Mouse (Mus musculus) stomach, embryonic 15.5 days (tissue): ENCODE measurements around the gene Pcgf2. TPM values are rescaled to one million over a fixed set of nuclear protein-coding genes. Genes with fewer than 3 reads are reported as not detected.

ENCODE experiments used
- ATAC-seq: fragments of 200-750 bp; cut with Nextera tagmentation; 2 replicates; pipeline ENCODE4 v1.8.0; 2017; ENCODE audit warnings: low read depth, moderate number of reproducible peaks, moderate TSS enrichment; ENCODE audit not compliant: insufficient read depth, low FRiP score
- H3K27ac ChIP-seq: fragments of 300-500 bp; sonication (generic); 2 replicates; pipeline ENCODE4 v1.5.1; 2015; ENCODE audit warnings: mild to moderate bottlenecking, inconsistent platforms
- H3K27me3 ChIP-seq: fragments of 300-500 bp; sonication (generic); replicated peaks from 2 replicates; pipeline ENCODE4 v1.6.1; 2015; ENCODE audit warnings: inconsistent platforms
- H3K36me3 ChIP-seq: fragments of 300-500 bp; sonication (generic); 2 replicates; pipeline ENCODE4 v1.6.1; 2015; ENCODE audit warnings: inconsistent platforms
- H3K4me1 ChIP-seq: fragments of 300-500 bp; sonication (generic); 2 replicates; pipeline ENCODE4 v1.6.1; 2015; ENCODE audit warnings: inconsistent platforms
- H3K4me2 ChIP-seq: fragments of 300-500 bp; sonication (generic); 2 replicates; pipeline ENCODE4 v1.6.1; 2015; ENCODE audit warnings: mild to moderate bottlenecking, inconsistent platforms
- H3K4me3 ChIP-seq: fragments of 300-500 bp; sonication (generic); replicated peaks from 2 replicates; pipeline ENCODE4 v1.5.1; 2015; ENCODE audit warnings: inconsistent platforms
- H3K9ac ChIP-seq: fragments of 300-500 bp; sonication (generic); 2 replicates; pipeline ENCODE4 v1.6.1; 2015; ENCODE audit warnings: inconsistent platforms
- H3K9me3 ChIP-seq: fragments of 300-500 bp; sonication (generic); 2 replicates; pipeline ENCODE4 v1.6.1; 2016; ENCODE audit warnings: inconsistent platforms
- WGBS: fragments of 180-500 bp; shearing (Covaris S2); methylation state at CpG from one replicate; pipeline ENCODE4 v1.1.7; 2015; 5-methylcytosine and 5-hydroxymethylcytosine counted together
- polyA plus RNA-seq: library from polyadenylated mRNA; unstranded; fragments of >200 nt; fragmentation: Nextera tagmentation; extraction: Ambion mirVana; gene quantifications from 2 replicates; pipeline ENCODE4 v1.2.1, GENCODE M21; 2015

The Pcgf2 gene
- polyA plus RNA-seq, 1 experiment from 2014 or later = 12.1 TPM

GRCm38 (mm10) chr11:97687061-97687460 is 13.2 kb downstream of the Pcgf2 start:
- no peaks in the 10 kb centered on the region for H3K9me3 ChIP-seq
- no peak overlapping the region for H3K4me2 ChIP-seq
- H3K4me1 ChIP-seq = peaks cover 23% of the 10 kb centered on the region; the same call in 1 of the 2 replicates
- no peak overlapping the region for H3K9ac ChIP-seq
- peaks cover 27% of the 10 kb centered on the region for H3K36me3 ChIP-seq
- whole genome bisulfite sequencing = 89% methylated on average over 3 of the region's 3 CpGs
- H3K4me3 ChIP-seq = no peak overlapping the region
- no peaks in the 10 kb centered on the region for H3K27me3 ChIP-seq
- ATAC-seq = no peak
- H3K27ac ChIP-seq = no peak overlapping the region

GRCm38 (mm10) chr11:97686322-97686908 is 13.9 kb downstream of the Pcgf2 start:
- 60% methylated on average over 11 of the region's 11 CpGs for WGBS
- Histone ChIP-seq H3K4me2 (peak overlapping the region; percentile 62), H3K27ac (no peak overlapping the region), H3K4me3 (peak overlapping the region; percentile 40), H3K27me3 (no peaks in the 10 kb centered on the region), H3K36me3 (peaks cover 23% of the 10 kb centered on the region), H3K9ac (0 out of 2 replicates have a peak overlapping the region, but pooled peaks have one; percentile 25), H3K9me3 (no peaks in the 10 kb centered on the region), H3K4me1 (peaks cover 23% of the 10 kb centered on the region; the same call in 1 of the 2 replicates)
- no peak for ATAC-seq

DNA sequence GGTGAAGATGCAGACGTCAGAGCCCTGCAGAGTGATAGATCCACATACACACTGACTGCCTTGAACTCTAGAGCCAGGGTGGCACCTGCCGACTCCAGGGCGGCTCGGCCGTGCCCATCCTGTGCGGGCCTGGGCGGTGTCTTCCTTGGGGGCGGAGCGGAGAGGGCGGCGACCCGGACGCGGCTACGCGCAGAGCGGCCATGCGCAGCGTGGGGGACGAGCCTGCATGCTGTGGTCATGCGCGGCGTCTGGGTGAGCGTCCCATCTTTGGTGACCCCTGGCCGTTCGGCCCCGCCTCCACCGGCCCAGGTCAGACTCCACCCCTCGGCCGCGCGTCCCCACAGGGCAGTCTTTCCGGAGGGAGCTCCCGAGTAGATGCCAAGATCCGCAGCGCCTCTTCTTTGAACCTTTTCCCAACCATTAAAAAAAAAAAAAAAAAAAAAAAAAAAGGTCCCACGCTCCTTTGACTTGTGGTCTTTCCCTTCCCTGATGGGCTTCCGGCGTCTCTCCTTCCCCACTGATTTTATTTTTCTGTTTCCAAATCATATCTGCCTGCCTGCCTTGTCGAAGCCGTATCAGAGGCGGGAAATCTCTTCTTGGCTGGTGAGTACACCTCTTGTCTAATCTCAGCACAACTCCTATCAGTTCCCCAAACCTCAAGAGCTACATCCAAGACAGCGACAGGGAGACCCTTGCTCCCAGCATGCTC is 14.5 kb downstream of the Pcgf2 start, which contains the start of gene Cisd3:
TSS of gene Cisd3 (plus strand) at position 214 of the 709 bp plus-strand sequence.
- Histone ChIP-seq H3K27ac (peak within 1 kb of the TSS; percentile 18; the same call in 1 of the 2 replicates), H3K4me1 (peaks cover 23% of the 10 kb centered on the region; the same call in 1 of the 2 replicates), H3K9ac (0 out of 2 replicates have a peak within 1 kb of the TSS, but pooled peaks have one; percentile 25), H3K4me3 (peak within 1 kb of the TSS; percentile 40), H3K36me3 (peaks cover 20% of the 10 kb centered on the region), H3K4me2 (peak within 1 kb of the TSS; percentile 62), H3K27me3 (no peaks in the 10 kb centered on the region), H3K9me3 (no peaks in the 10 kb centered on the region)
- peak; percentile 86 for ATAC-seq
- WGBS = under 1% methylated on average over 42 of the region's 43 CpGs

DNA sequence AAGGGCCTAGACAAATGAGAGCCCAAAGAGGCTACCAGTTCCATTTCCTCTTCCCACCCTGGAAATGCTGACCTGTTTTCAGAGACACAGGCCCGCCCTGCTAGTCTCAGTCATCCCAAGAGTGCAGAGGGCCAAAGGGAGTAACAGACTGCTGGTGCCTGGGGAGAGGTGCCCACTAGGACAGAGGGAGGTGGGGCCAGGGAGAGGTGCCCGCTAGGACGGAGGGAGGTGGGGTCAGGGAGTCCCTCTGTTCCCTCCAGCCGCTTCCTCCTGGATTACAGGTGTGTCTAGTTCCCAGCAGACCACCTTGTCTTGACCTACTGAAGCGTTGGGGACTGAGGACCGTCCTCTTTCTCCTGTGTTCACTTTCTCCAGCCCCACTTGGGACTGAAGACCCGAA is 15.5 kb downstream of the Pcgf2 start:
- Histone ChIP-seq H3K4me2 (no peak overlapping the region), H3K9ac (no peak overlapping the region), H3K4me3 (no peak overlapping the region), H3K27me3 (no peaks in the 10 kb centered on the region), H3K4me1 (peaks cover 23% of the 10 kb centered on the region; the same call in 1 of the 2 replicates), H3K36me3 (peaks cover 20% of the 10 kb centered on the region; the same call in 1 of the 2 replicates), H3K9me3 (no peaks in the 10 kb centered on the region), H3K27ac (0 out of 2 replicates have a peak overlapping the region, but pooled peaks have one; percentile 18)
- no peak for ATAC-seq
- 31% methylated on average over 7 of the region's 7 CpGs for WGBS

DNA sequence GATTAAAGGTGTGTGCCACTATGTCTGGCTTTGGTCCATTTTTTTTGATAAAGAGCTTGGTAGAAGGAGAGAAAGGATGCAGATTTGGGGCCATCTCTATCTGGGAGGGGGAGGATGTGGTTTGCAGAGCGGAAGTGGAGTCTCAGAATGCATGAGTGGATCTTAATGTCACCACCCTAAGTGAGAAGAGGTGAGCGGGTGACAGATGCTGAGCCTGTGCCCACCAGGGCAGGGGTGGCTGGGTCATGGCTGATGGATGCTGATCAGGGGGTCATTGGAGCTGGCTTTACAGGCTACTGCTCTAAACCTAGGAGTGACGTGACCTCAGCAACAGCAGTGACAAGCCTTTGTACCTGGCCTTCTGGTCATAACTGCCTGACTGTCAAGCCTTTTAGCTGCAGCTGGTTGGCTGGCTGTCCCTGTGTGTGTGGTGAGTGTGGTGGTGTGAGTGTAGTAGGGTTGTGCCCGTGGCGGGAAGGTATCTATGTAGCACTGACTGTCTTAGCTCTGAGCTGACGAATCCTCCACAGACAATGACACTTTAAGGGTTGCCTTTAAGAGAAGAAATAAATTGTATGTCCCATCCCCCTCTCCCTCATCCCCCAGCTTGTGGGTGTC is 16.1 kb downstream of the Pcgf2 start:
- no peak overlapping the region for H3K27ac ChIP-seq
- no peak for ATAC-seq
- no peak overlapping the region for H3K9ac ChIP-seq
- H3K4me3 ChIP-seq = no peak overlapping the region
- peaks cover 23% of the 10 kb centered on the region; the same call in 1 of the 2 replicates for H3K4me1 ChIP-seq
- peaks cover 22% of the 10 kb centered on the region for H3K36me3 ChIP-seq
- H3K9me3 ChIP-seq = no peaks in the 10 kb centered on the region
- H3K27me3 ChIP-seq = no peaks in the 10 kb centered on the region
- WGBS = 84% methylated on average over 6 of the region's 6 CpGs
- H3K4me2 ChIP-seq = no peak overlapping the region

DNA sequence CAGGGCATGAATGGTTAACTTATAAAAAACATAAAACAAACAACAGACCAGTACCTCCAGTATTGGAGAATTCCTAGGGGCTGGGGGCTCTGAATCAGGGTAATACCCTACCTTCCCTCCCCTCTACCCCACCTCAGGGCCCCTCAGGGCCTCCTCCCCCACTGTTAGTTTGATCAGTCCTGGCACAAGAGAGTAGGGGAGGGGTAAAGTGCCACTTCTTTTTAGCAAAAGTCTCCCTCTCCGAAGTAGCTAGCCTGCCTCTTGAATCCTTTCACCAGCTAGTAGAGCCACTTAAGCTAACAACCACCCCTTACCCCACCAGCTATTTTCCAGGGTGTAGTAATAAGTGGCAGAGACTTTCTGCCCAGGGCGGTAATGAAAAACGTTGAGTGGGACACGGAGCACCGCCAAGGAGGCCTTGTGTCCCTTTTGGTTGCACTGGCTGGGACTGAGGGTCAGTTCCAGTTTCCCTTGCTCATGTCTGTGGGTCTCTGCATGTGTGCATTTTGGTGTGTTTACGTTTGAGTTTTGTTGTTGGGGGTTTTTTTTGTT is 17.7 kb downstream of the Pcgf2 start:
- Histone ChIP-seq H3K4me2 (no peak overlapping the region), H3K27me3 (no peaks in the 10 kb centered on the region), H3K27ac (no peak overlapping the region), H3K36me3 (peaks cover 28% of the 10 kb centered on the region), H3K4me3 (no peak overlapping the region), H3K9ac (no peak overlapping the region), H3K4me1 (peaks cover 23% of the 10 kb centered on the region; the same call in 1 of the 2 replicates), H3K9me3 (no peaks in the 10 kb centered on the region)
- 71% methylated on average over 6 of the region's 6 CpGs for whole genome bisulfite sequencing
- no peak for ATAC-seq

- WGBS = 74% methylated on average over 12 of the region's 12 CpGs
- Histone ChIP-seq H3K4me1 (peaks cover 8% of the 10 kb centered on the region; the same call in 1 of the 2 replicates), H3K4me3 (no peak overlapping the region), H3K9me3 (no peaks in the 10 kb centered on the region), H3K36me3 (peaks cover 41% of the 10 kb centered on the region), H3K9ac (no peak overlapping the region), H3K27me3 (no peaks in the 10 kb centered on the region), H3K4me2 (no peak overlapping the region), H3K27ac (no peak overlapping the region)
- no peak for ATAC-seq
Observed at GRCm38 (mm10) chr11:97680430-97680829, 19.9 kb downstream of the Pcgf2 start.

DNA sequence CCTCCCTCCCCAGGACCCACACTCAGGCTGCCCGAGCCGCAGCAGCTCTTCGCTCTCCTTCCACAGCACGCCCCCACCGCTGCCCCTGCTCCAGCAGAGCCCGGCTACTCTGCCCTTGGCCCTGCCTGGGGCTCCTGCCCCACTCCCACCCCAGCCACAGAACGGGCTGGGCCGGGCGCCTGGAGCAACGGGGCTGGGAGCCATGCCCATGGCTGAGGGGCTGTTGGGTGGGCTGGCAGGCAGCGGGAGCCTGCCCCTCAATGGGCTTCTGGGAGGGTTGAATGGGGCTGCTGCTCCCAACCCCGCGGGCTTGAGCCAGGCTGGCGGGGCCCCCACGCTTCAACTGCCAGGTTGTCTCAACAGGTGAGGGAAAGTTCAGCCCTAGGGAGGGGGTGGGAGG is 22.0 kb downstream of the Pcgf2 start:
- Histone ChIP-seq H3K36me3 (peaks cover 56% of the 10 kb centered on the region), H3K9me3 (no peaks in the 10 kb centered on the region), H3K4me2 (no peak overlapping the region), H3K9ac (no peak overlapping the region), H3K4me1 (no peaks in the 10 kb centered on the region), H3K27ac (no peak overlapping the region), H3K4me3 (no peak overlapping the region), H3K27me3 (no peaks in the 10 kb centered on the region)
- 87% methylated on average over 15 of the region's 15 CpGs for WGBS
- no peak for ATAC-seq

- no peak overlapping the region for H3K27ac ChIP-seq
- no peak overlapping the region for H3K4me2 ChIP-seq
- H3K27me3 ChIP-seq = no peaks in the 10 kb centered on the region
- no peaks in the 10 kb centered on the region for H3K9me3 ChIP-seq
- no peak overlapping the region for H3K4me3 ChIP-seq
- no peaks in the 10 kb centered on the region for H3K4me1 ChIP-seq
- ATAC-seq = no peak
- no peak overlapping the region for H3K9ac ChIP-seq
- peaks cover 60% of the 10 kb centered on the region for H3K36me3 ChIP-seq
- 70% methylated on average over 8 of the region's 8 CpGs for WGBS
Observed at GRCm38 (mm10) chr11:97677842-97678241, 22.5 kb downstream of the Pcgf2 start.

DNA sequence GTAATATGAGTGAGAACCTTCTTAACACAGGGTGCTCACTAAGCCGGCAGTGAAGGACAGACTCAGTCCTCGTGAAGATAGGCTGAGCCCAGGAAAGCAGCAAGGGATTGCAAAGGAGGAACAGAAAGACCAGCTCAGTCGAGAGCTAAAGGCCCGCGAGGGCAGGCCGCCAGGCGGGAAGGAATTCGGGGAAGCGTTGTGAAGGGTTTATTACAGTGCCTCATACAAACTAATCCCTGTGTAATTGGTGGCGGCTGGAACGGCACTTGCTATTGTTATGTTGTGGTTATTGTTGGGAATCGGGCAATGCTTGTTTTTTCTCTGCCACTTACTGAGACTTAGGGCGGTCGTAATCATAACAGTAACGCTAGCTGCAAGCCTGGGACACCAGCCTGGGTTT is 22.9 kb downstream of the Pcgf2 start:
- 70% methylated on average over 15 of the region's 15 CpGs for WGBS
- no peak overlapping the region for H3K4me3 ChIP-seq
- ATAC-seq = no peak
- H3K27ac ChIP-seq = no peak overlapping the region
- no peaks in the 10 kb centered on the region for H3K4me1 ChIP-seq
- no peaks in the 10 kb centered on the region for H3K9me3 ChIP-seq
- H3K9ac ChIP-seq = no peak overlapping the region
- no peaks in the 10 kb centered on the region for H3K27me3 ChIP-seq
- no peak overlapping the region for H3K4me2 ChIP-seq
- H3K36me3 ChIP-seq = peaks cover 62% of the 10 kb centered on the region

DNA sequence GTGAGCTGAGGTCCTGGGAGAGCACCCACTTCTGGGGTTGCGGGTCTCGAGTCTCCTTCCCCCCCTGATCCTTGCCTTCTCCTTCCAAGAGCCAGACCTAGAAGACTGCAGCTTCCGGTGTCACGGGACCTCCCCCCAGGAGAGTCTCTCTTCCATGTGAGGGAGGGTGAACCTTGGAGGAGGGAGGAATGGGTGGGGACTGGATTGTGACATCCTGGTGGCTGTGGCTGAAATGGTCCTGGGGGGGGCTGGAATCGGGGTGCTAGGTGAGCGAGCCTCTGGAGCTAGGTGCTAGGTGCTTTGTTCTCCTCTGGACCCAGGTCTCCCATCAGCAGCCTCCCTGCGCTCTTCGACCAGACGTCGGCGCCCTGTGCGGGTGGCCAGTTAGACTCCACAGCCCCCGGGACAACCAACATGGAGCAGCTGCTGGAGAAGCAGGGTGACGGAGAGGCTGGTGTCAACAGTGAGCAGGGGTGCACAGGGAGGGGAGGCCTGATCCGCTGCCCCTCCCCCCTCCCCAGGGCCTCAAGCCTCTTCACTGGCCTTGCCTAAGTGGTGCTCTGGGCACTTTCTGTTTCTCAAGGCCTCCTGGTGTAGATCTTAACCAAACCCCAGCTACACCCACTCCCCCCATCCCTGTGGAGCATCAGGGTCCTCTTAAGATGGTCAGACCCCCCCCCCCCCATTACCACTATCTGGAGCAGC is 24.1 kb downstream of the Pcgf2 start:
- no peak for ATAC-seq
- Histone ChIP-seq H3K27ac (no peak overlapping the region), H3K4me3 (no peak overlapping the region), H3K4me2 (no peak overlapping the region), H3K9ac (no peak overlapping the region), H3K4me1 (no peaks in the 10 kb centered on the region), H3K36me3 (peaks cover 63% of the 10 kb centered on the region), H3K9me3 (no peaks in the 10 kb centered on the region), H3K27me3 (no peaks in the 10 kb centered on the region)
- 79% methylated on average over 15 of the region's 15 CpGs for WGBS
